Mouse (Mus musculus): ENCODE results near the gene Hspa12a. TPM values are rescaled to one million over a fixed set of nuclear protein-coding genes. Genes with fewer than 3 reads are reported as not detected.
"Not testable (repeated sequence)": the region's sequence is repeated elsewhere in the genome, so short reads cannot be mapped to it uniquely, and the experiment has no call there.

Hspa12a gene
- polyA plus RNA-seq, 1 experiment from 2014 or later, result 8.1 TPM

DNA sequence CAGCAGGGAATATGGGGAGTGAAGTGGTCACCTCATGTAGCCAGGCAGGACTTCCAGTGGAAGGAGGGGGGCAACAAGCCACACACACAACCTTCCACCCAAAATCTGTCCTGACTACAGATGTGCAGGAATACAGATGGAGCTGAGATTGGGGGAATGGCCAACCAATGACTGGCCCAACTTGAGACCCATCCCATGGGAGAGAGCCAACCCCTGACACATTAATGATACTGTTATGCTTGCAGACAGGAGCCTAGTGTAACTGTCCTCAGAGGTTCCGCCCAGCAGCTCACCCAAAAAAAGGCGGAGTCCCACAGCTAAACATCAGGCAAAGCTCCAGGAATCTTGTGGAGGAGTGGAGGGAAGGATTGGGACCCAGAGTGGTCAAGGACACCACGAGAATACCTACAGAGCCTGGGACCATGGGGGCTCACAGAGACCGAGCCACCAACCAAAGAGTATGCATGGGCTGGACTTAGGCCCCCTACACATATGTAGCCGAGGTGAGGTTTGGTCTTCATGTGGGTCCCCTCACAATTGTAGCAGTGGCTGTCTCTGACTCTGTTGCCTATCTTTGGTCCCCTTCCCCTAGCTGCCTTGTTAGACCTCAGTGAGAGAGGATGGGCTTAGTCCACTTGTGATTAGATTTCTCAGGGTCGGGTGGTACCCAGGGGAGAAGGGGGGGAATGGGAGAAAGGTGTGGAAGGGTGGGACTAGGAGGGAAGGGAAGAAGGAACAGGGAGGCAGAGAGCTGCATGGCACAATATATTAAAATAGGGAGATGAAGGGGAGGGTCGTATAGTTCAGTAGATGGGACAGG is 40.2 kb downstream of the Hspa12a start:
- Histone ChIP-seq H3K27me3 (replicated peaks; ENCODE audit: low read depth, poor library complexity, severe bottlenecking) (peaks cover 23% of the 10 kb centered on the region), H3K4me3 (peak overlapping the region; percentile 50), H3K36me3 (replicated peaks) (no peaks in the 10 kb centered on the region), H3K4me1 (peaks cover 13% of the 10 kb centered on the region), H3K27ac (replicated peaks) (0 out of 2 replicates have a peak overlapping the region, but pooled peaks have one; percentile 59), H3K9me3 (peaks cover 2% of the 10 kb centered on the region; the same call in 1 of the 2 replicates)
- no peak for DNase-seq (ENCODE audit: low spot score)
- WGBS, result 71% methylated on average over 7 of the region's 7 CpGs

DNA sequence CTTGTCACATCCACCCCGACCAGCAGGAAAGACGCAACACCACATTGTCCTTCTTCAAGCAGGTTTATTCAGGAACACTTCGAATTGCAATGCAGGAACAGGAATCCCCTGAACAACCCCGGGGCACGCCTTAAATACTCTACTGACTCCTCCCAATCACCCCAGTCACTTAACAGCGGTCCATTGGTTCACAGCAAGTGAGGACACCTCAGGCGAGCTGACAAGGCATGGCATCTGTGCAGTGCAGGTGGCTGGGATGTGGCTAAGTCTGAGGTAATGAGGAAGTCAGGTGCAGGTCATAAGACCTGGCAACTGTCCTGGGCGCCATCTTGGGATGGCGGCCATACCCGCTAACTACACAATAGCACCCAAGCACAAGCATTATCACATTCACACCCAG is 43.0 kb downstream of the Hspa12a start:
- DNase-seq (ENCODE audit: low spot score), result not testable (repeated sequence)
- 88% methylated on average over 10 of the region's 10 CpGs for WGBS

GRCm38 (mm10) chr19:58896216-58896615 is 47.2 kb downstream of the Hspa12a start:
- Histone ChIP-seq H3K9me3 (peaks cover 11% of the 10 kb centered on the region; the same call in 1 of the 2 replicates), H3K4me1 (no peaks in the 10 kb centered on the region), H3K27ac (replicated peaks) (no peak overlapping the region), H3K27me3 (replicated peaks; ENCODE audit: low read depth, poor library complexity, severe bottlenecking) (no peaks in the 10 kb centered on the region), H3K36me3 (replicated peaks) (no peaks in the 10 kb centered on the region), H3K4me3 (no peak overlapping the region)
- DNase-seq (ENCODE audit: low spot score), result no peak
- 88% methylated on average over 3 of the region's 3 CpGs for WGBS

More for the DNA sequence above, 43.0 kb downstream of the Hspa12a start:
- not testable (repeated sequence) for H3K4me1 ChIP-seq; H3K27ac ChIP-seq (replicated peaks); H3K36me3 ChIP-seq (replicated peaks); H3K27me3 ChIP-seq (replicated peaks; ENCODE audit: low read depth, poor library complexity, severe bottlenecking); H3K4me3 ChIP-seq
- H3K9me3 ChIP-seq, result peaks cover 11% of the 10 kb centered on the region; the same call in 1 of the 2 replicates

- WGBS, result 70% methylated on average over 8 of the region's 8 CpGs
Measured at GRCm38 (mm10) chr19:58889306-58890038, 54.0 kb downstream of the Hspa12a start.

GRCm38 (mm10) chr19:58886467-58886866 is 57.0 kb downstream of the Hspa12a start:
- Histone ChIP-seq H3K9me3 (no peaks in the 10 kb centered on the region), H3K4me1 (peaks cover 28% of the 10 kb centered on the region), H3K36me3 (replicated peaks) (no peaks in the 10 kb centered on the region), H3K27me3 (replicated peaks; ENCODE audit: low read depth, poor library complexity, severe bottlenecking) (no peaks in the 10 kb centered on the region), H3K27ac (replicated peaks) (no peak overlapping the region), H3K4me3 (no peak overlapping the region)
- 67% methylated on average over 7 of the region's 7 CpGs for WGBS
- no peak for DNase-seq (ENCODE audit: low spot score)

More at GRCm38 (mm10) chr19:58889306-58890038, 54.0 kb downstream of the Hspa12a start:
- Histone ChIP-seq H3K27ac (replicated peaks) (no peak overlapping the region; the same call in 1 of the 2 replicates), H3K4me1 (peaks cover 11% of the 10 kb centered on the region), H3K27me3 (replicated peaks; ENCODE audit: low read depth, poor library complexity, severe bottlenecking) (no peaks in the 10 kb centered on the region), H3K36me3 (replicated peaks) (no peaks in the 10 kb centered on the region), H3K9me3 (no peaks in the 10 kb centered on the region), H3K4me3 (no peak overlapping the region)
- no peak for DNase-seq (ENCODE audit: low spot score)

- 72% methylated on average over 3 of the region's 3 CpGs for WGBS
- H3K4me1 ChIP-seq, result peaks cover 27% of the 10 kb centered on the region
- DNase-seq (ENCODE audit: low spot score), result no peak
- H3K9me3 ChIP-seq, result no peaks in the 10 kb centered on the region
- no peak overlapping the region for H3K27ac ChIP-seq (replicated peaks)
- H3K36me3 ChIP-seq (replicated peaks), result no peaks in the 10 kb centered on the region
- H3K4me3 ChIP-seq, result no peak overlapping the region
- H3K27me3 ChIP-seq (replicated peaks; ENCODE audit: low read depth, poor library complexity, severe bottlenecking), result no peaks in the 10 kb centered on the region
Measured at GRCm38 (mm10) chr19:58883451-58883850, 60.0 kb downstream of the Hspa12a start.

DNA sequence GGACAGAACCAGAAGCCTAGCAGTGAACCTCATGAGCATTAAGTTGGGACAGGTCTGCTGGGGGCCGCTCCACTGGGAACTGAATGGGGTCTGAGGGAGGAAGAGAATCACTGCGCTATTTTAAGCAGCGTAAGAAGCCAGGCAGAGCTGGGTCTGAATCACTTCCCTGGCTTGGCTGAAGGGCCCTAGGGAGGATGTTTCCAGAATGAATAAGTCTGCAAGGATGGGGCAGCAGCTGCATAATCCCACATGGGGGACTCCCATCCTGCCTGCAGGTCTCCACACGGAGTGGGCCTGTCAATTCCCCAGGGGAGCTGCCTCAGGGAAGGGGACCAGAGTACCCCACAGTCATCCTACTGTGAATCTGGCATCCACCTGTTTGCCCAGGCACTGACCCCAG is 61.1 kb downstream of the Hspa12a start:
- Histone ChIP-seq H3K4me3 (no peak overlapping the region), H3K27me3 (replicated peaks; ENCODE audit: low read depth, poor library complexity, severe bottlenecking) (no peaks in the 10 kb centered on the region), H3K9me3 (no peaks in the 10 kb centered on the region), H3K36me3 (replicated peaks) (no peaks in the 10 kb centered on the region), H3K27ac (replicated peaks) (no peak overlapping the region), H3K4me1 (peaks cover 30% of the 10 kb centered on the region; the same call in 1 of the 2 replicates)
- DNase-seq (ENCODE audit: low spot score), result no peak
- 75% methylated on average over 4 of the region's 4 CpGs for WGBS

- H3K4me3 ChIP-seq, result no peak overlapping the region
- H3K27me3 ChIP-seq (replicated peaks; ENCODE audit: low read depth, poor library complexity, severe bottlenecking), result no peaks in the 10 kb centered on the region
- no peaks in the 10 kb centered on the region for H3K9me3 ChIP-seq
- H3K27ac ChIP-seq (replicated peaks), result no peak overlapping the region
- peaks cover 30% of the 10 kb centered on the region; the same call in 1 of the 2 replicates for H3K4me1 ChIP-seq
- no peak for DNase-seq (ENCODE audit: low spot score)
- 87% methylated on average over 7 of the region's 7 CpGs for WGBS
- no peaks in the 10 kb centered on the region for H3K36me3 ChIP-seq (replicated peaks)
Measured at GRCm38 (mm10) chr19:58879330-58879957, 64.0 kb downstream of the Hspa12a start.

DNA sequence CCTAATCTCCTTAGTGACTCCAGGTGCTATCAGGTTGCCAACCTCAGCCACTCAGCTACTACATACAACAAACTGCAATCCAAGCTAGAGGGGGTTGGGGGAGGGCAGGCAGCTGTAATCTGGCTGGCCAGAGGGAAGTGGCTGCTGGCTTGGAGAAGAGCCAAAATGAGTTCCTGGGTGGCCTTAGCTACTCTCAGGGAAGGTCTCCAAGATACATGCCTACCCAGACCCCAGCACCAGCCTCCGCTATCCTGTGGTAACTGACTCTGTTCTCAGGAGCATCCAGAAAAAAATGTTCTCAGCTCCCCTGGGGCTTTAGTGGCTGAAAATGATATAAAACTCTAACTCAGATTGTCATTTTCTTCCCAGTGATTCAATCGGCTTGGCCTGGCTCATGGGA is 64.9 kb downstream of the Hspa12a start:
- no peak overlapping the region for H3K27ac ChIP-seq (replicated peaks)
- no peaks in the 10 kb centered on the region for H3K27me3 ChIP-seq (replicated peaks; ENCODE audit: low read depth, poor library complexity, severe bottlenecking)
- H3K4me3 ChIP-seq, result no peak overlapping the region
- no peak for DNase-seq (ENCODE audit: low spot score)
- H3K36me3 ChIP-seq (replicated peaks), result no peaks in the 10 kb centered on the region
- H3K4me1 ChIP-seq, result peaks cover 23% of the 10 kb centered on the region; the same call in 1 of the 2 replicates
- 86% methylated on average over 2 of the region's 2 CpGs for WGBS
- no peaks in the 10 kb centered on the region for H3K9me3 ChIP-seq

DNA sequence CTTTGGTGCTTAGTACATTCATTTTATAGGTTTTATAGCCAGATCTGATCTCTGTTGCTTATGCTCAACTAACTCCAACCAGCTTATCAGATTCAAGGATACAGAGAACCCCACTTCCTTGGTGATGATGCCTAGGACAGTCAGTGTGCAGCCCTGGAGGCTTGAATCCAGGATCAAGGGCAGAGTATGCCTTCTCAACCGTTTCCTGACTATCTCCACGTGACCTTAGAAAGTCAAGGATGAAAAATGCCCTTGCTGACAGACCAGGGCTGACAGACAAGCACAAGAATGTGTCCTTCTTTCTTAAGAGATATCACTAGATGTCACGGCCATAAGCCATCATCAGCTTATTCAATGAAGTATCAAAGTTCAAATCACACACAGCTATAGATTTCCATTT is 69.9 kb downstream of the Hspa12a start:
- no peak overlapping the region for H3K27ac ChIP-seq (replicated peaks)
- peaks cover 8% of the 10 kb centered on the region; the same call in 1 of the 2 replicates for H3K4me1 ChIP-seq
- 0 out of 2 replicates have a peak, but pooled peaks cover 6% of the 10 kb centered on the region for H3K27me3 ChIP-seq (replicated peaks; ENCODE audit: low read depth, poor library complexity, severe bottlenecking)
- no peak overlapping the region for H3K4me3 ChIP-seq
- no peak for DNase-seq (ENCODE audit: low spot score)
- no peaks in the 10 kb centered on the region for H3K9me3 ChIP-seq
- H3K36me3 ChIP-seq (replicated peaks), result no peaks in the 10 kb centered on the region
- 78% methylated on average over 3 of the region's 3 CpGs for WGBS

DNA sequence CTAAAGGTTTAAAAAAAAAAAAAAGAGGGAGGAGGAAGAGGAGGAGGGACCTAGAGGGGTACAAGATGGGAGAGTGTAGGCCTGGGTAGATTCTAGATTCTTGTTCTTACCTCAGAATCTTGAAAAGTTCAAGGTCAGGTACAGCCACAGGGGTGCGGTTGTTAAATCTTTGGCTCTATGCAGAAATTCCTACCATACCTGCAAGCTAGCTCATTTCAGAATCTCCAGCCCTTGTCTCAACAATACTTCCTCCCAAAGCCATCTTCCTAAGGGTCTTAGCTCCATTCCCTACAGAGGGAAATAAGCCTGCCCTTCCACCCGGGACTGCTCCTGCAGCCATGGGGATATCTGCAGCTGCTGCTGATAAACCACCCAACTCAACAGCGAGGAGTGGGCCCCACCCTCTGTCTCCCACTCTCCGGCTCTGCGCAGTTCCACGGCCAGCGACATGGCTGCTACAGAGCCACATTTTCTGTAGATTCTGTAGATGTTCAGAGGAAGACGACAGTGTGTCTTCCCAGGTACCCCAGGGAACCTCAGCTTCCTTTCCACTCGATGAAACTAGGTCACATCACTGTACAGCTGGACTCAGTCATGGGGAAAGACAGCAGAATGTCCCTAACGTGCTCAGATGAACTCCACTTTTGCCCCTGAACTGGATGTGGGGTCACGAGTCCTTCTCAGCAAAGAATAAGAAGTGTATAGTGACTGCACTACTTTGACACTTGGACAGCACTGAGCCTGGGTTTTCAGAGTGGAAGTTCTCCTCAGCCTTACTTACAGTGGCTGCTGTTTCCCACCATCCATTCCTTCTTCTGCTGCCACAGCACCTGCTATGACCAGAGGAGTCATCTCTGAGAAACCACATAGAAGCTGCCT is 70.8 kb downstream of the Hspa12a start:
- H3K4me3 ChIP-seq, result no peak overlapping the region
- no peak for DNase-seq (ENCODE audit: low spot score)
- H3K27me3 ChIP-seq (replicated peaks; ENCODE audit: low read depth, poor library complexity, severe bottlenecking), result 0 out of 2 replicates have a peak, but pooled peaks cover 6% of the 10 kb centered on the region
- H3K36me3 ChIP-seq (replicated peaks), result no peaks in the 10 kb centered on the region
- H3K4me1 ChIP-seq, result peaks cover 5% of the 10 kb centered on the region; the same call in 1 of the 2 replicates
- no peaks in the 10 kb centered on the region for H3K9me3 ChIP-seq
- H3K27ac ChIP-seq (replicated peaks), result no peak overlapping the region
- WGBS, result 80% methylated on average over 11 of the region's 11 CpGs
